10 mouse cellular contexts compared by ENCODE assay signal in genomic region chr7:83813016-83813415, GRCm38 (mm10). TPM values are rescaled to one million over a fixed set of nuclear protein-coding genes. Genes with fewer than 3 reads are reported as not detected.
A peak's percentile ranks its signal among the peaks of the same experiment; 100 is the strongest.
DNase-seq lines count a peak whose midpoint lies in the region; ATAC-seq lines count a peak whose summit lies in the region.
"Had no signal": no experiment of that assay in that cellular context is flagged by ENCODE, and none has a peak within 500 bp of the region (broad histone marks: within the 10 kb centered on the region; RNA-seq: fewer than 3 reads in every experiment).

No protein-coding gene starts in this region.

- H3K4me2 ChIP-seq in heart, embryonic 15.5 days, result no peak overlapping the region
- no peak overlapping the region for H3K4me2 ChIP-seq in midbrain, embryonic 14.5 days (ENCODE audit: low read length)
- no peak overlapping the region for H3K4me2 ChIP-seq in intestine, embryonic 16.5 days (ENCODE audit: low read depth, low read length)
- H3K4me2 ChIP-seq in stomach, embryonic 16.5 days (ENCODE audit: low read depth, low read length), result no peak overlapping the region
- H3K4me2 ChIP-seq in forebrain, embryonic 14.5 days (ENCODE audit: low read length), result no peak overlapping the region

- peak overlapping the region; percentile 86 for H3K27ac ChIP-seq in heart, embryonic 15.5 days
- peak overlapping the region; percentile 88 for H3K27ac ChIP-seq in midbrain, embryonic 10.5 days (replicated peaks)
- H3K27ac ChIP-seq in midbrain, embryonic 14.5 days (replicated peaks; ENCODE audit: low read depth, low read length), result no peak overlapping the region
- H3K27ac ChIP-seq in intestine, embryonic 16.5 days (ENCODE audit: low read length), result peak overlapping the region; percentile 82; the same call in 1 of the 2 replicates
- peak overlapping the region; percentile 75 for H3K27ac ChIP-seq in stomach, embryonic 16.5 days (ENCODE audit: low read length)
- no peak overlapping the region for H3K27ac ChIP-seq in forebrain, embryonic 14.5 days (ENCODE audit: low read depth, low read length)

- no peak overlapping the region for H3K4me3 ChIP-seq in heart, embryonic 15.5 days
- H3K4me3 ChIP-seq in midbrain, embryonic 10.5 days, result no peak overlapping the region
- H3K4me3 ChIP-seq in midbrain, embryonic 14.5 days (replicated peaks; ENCODE audit: low read depth, low read length), result no peak overlapping the region
- no peak overlapping the region for H3K4me3 ChIP-seq in intestine, embryonic 16.5 days (ENCODE audit: low read length)
- H3K4me3 ChIP-seq in stomach, embryonic 16.5 days (replicated peaks; ENCODE audit: low read length), result no peak overlapping the region
- no peak overlapping the region for H3K4me3 ChIP-seq in forebrain, embryonic 14.5 days (ENCODE audit: low read depth, low read length)

- 69% methylated on average over 6 of the region's 6 CpGs for WGBS in heart, embryonic 15.5 days
- WGBS in midbrain, embryonic 10.5 days, result 77% methylated on average over 6 of the region's 6 CpGs
- 91% methylated on average over 6 of the region's 6 CpGs for WGBS in midbrain, embryonic 14.5 days
- WGBS in intestine, embryonic 16.5 days, result 81% methylated on average over 6 of the region's 6 CpGs
- 89% methylated on average over 6 of the region's 6 CpGs for WGBS in stomach, embryonic 16.5 days
- 84% methylated on average over 6 of the region's 6 CpGs for WGBS in forebrain, embryonic 14.5 days

- H3K4me1 ChIP-seq in heart, embryonic 15.5 days (replicated peaks), result peaks cover 33% of the 10 kb centered on the region
- peaks cover 54% of the 10 kb centered on the region for H3K4me1 ChIP-seq in midbrain, embryonic 10.5 days
- H3K4me1 ChIP-seq in midbrain, embryonic 14.5 days (ENCODE audit: control insufficient read depth, insufficient read depth, low read length), result peaks cover 24% of the 10 kb centered on the region; the same call in 1 of the 2 replicates
- H3K4me1 ChIP-seq in intestine, embryonic 16.5 days (ENCODE audit: control insufficient read depth, insufficient read depth, low read length), result peaks cover 14% of the 10 kb centered on the region
- peaks cover 20% of the 10 kb centered on the region for H3K4me1 ChIP-seq in stomach, embryonic 16.5 days (ENCODE audit: control insufficient read depth, insufficient read depth, low read length)
- peaks cover 4% of the 10 kb centered on the region; the same call in 1 of the 2 replicates for H3K4me1 ChIP-seq in forebrain, embryonic 14.5 days (ENCODE audit: control insufficient read depth, insufficient read depth, low read length)

- H3K9ac ChIP-seq in heart, embryonic 15.5 days, result no peak overlapping the region
- no peak overlapping the region for H3K9ac ChIP-seq in midbrain, embryonic 14.5 days (replicated peaks; ENCODE audit: low read length)
- H3K9ac ChIP-seq in intestine, embryonic 16.5 days (ENCODE audit: low read depth, low read length), result no peak overlapping the region
- H3K9ac ChIP-seq in stomach, embryonic 16.5 days (ENCODE audit: low read length), result no peak overlapping the region
- no peak overlapping the region for H3K9ac ChIP-seq in forebrain, embryonic 14.5 days (ENCODE audit: low read length)

- H3K36me3 ChIP-seq in heart, embryonic 15.5 days, result no peaks in the 10 kb centered on the region
- no peaks in the 10 kb centered on the region for H3K36me3 ChIP-seq in midbrain, embryonic 10.5 days
- H3K36me3 ChIP-seq in midbrain, embryonic 14.5 days (ENCODE audit: control insufficient read depth, insufficient read depth, low read length), result no peaks in the 10 kb centered on the region
- no peaks in the 10 kb centered on the region for H3K36me3 ChIP-seq in intestine, embryonic 16.5 days (ENCODE audit: control insufficient read depth, insufficient read depth, low read length)
- H3K36me3 ChIP-seq in stomach, embryonic 16.5 days (ENCODE audit: control insufficient read depth, insufficient read depth, low read length), result no peaks in the 10 kb centered on the region
- H3K36me3 ChIP-seq in forebrain, embryonic 14.5 days (ENCODE audit: control insufficient read depth, insufficient read depth, low read length), result no peaks in the 10 kb centered on the region

- no peak for DNase-seq in heart, adult 8-10 months (ENCODE audit: low spot score)
- DNase-seq in midbrain, embryonic 10.5 days (ENCODE audit: low spot score), result no peak
- DNase-seq in midbrain, embryonic 14.5 days, result no peak
- DNase-seq in forebrain, embryonic 14.5 days (ENCODE audit: low spot score), result no peak
- DNase-seq in ovary, postnatal 14 days (ENCODE audit: low spot score), result no peak

- ATAC-seq in heart, embryonic 15.5 days (replicated peaks; ENCODE audit: insufficient number of reproducible peaks, insufficient read depth, low FRiP score, low read depth), result no peak
- no peak for ATAC-seq in midbrain, embryonic 14.5 days (ENCODE audit: low FRiP score, low TSS enrichment)
- ATAC-seq in intestine, embryonic 16.5 days, result no peak
- ATAC-seq in stomach, embryonic 16.5 days (ENCODE audit: insufficient read depth, low FRiP score), result no peak
- ATAC-seq in forebrain, embryonic 14.5 days, result no peak

- no peaks in the 10 kb centered on the region for H3K9me3 ChIP-seq in heart, embryonic 15.5 days (replicated peaks)
- H3K9me3 ChIP-seq in midbrain, embryonic 10.5 days (replicated peaks), result no peaks in the 10 kb centered on the region
- H3K9me3 ChIP-seq in midbrain, embryonic 14.5 days (ENCODE audit: control insufficient read depth, low read length), result no peaks in the 10 kb centered on the region
- no peaks in the 10 kb centered on the region for H3K9me3 ChIP-seq in intestine, embryonic 16.5 days (ENCODE audit: control insufficient read depth, low read length)
- no peaks in the 10 kb centered on the region for H3K9me3 ChIP-seq in stomach, embryonic 16.5 days (replicated peaks; ENCODE audit: control insufficient read depth, low read length)
- H3K9me3 ChIP-seq in forebrain, embryonic 14.5 days (replicated peaks; ENCODE audit: control insufficient read depth, low read length), result no peaks in the 10 kb centered on the region

- H3K27me3 ChIP-seq in heart, embryonic 15.5 days, result no peaks in the 10 kb centered on the region
- no peaks in the 10 kb centered on the region for H3K27me3 ChIP-seq in midbrain, embryonic 10.5 days (ENCODE audit: low read depth, poor library complexity, severe bottlenecking)
- no peaks in the 10 kb centered on the region for H3K27me3 ChIP-seq in midbrain, embryonic 14.5 days (ENCODE audit: control insufficient read depth, insufficient read depth, low read length)
- no peaks in the 10 kb centered on the region for H3K27me3 ChIP-seq in intestine, embryonic 16.5 days (replicated peaks; ENCODE audit: control insufficient read depth, insufficient read depth, low read length)
- no peaks in the 10 kb centered on the region for H3K27me3 ChIP-seq in stomach, embryonic 16.5 days (ENCODE audit: control insufficient read depth, insufficient read depth, low read length)
- H3K27me3 ChIP-seq in forebrain, embryonic 14.5 days (replicated peaks; ENCODE audit: control insufficient read depth, insufficient read depth, low read length), result no peaks in the 10 kb centered on the region

RNA-seq across cellular contexts. Expression of gene Cfap161, which starts 18.3 kb away (rescaled TPM):
- 1.8 and 1.9 TPM in 2 replicates for polyA plus RNA-seq in heart, embryonic 15.5 days (2015; fragmentation: Nextera tagmentation; extraction: Ambion mirVana)
- total RNA-seq in heart, adult 8-10 months (2022), result not detected
- 0.09 TPM in 1 of 2 replicates, not detected in the other for polyA plus RNA-seq in midbrain, embryonic 10.5 days (2016; fragmentation: Nextera tagmentation; extraction: Ambion mirVana)
- polyA plus RNA-seq in midbrain, embryonic 14.5 days (2014; fragmentation: Nextera tagmentation; extraction: Ambion mirVana), result 0.49 and 0.55 TPM in 2 replicates
- 0.13 TPM in 1 of 2 replicates, not detected in the other for polyA plus RNA-seq in intestine, embryonic 16.5 days (2015; fragmentation: Nextera tagmentation; extraction: Ambion mirVana)
- 0.44 TPM in 1 of 2 replicates, not detected in the other for polyA plus RNA-seq in stomach, embryonic 16.5 days (2015; fragmentation: Nextera tagmentation; extraction: Ambion mirVana)
- polyA plus RNA-seq in forebrain, embryonic 14.5 days (2014; fragmentation: Nextera tagmentation; extraction: Ambion mirVana), result 0.98 and 1.5 TPM in 2 replicates
- total RNA-seq: gastrocnemius, postnatal 4 days; megakaryocyte progenitor cell, adult 5-6 weeks had no signal

Comparison
In these comparisons a context has a peak if more than half of its experiments do, and no peak if none do; other contexts are left out.
1. H3K27ac ChIP-seq: peak in heart, embryonic 15.5 days (single experiment), midbrain, embryonic 10.5 days (single experiment), intestine, embryonic 16.5 days (single experiment) and stomach, embryonic 16.5 days (single experiment); none in midbrain, embryonic 14.5 days (single experiment) and forebrain, embryonic 14.5 days (single experiment).